Mouse (Mus musculus) small intestine, adult 2 months (tissue): Measurements from ENCODE around the gene Hdac9.

ENCODE experiments used
- CTCF ChIP-seq: fragments of 200-500 bp; IDR thresholded peaks from 2 replicates; pipeline ENCODE4 v1.5.1; 2012; ENCODE audit warnings: low read depth, mild to moderate bottlenecking, control low read depth, inconsistent platforms, low read length, moderate library complexity, mixed read lengths; ENCODE audit not compliant: insufficient replicate concordance, insufficient read length; ENCODE audit errors: extremely low read depth
- POLR2A ChIP-seq: fragments of 200-500 bp; IDR thresholded peaks from 2 replicates; pipeline ENCODE4 v1.6.1; 2012; ENCODE audit warnings: low read depth, mild to moderate bottlenecking, control low read depth, inconsistent platforms, low read length, moderate library complexity

DNA sequence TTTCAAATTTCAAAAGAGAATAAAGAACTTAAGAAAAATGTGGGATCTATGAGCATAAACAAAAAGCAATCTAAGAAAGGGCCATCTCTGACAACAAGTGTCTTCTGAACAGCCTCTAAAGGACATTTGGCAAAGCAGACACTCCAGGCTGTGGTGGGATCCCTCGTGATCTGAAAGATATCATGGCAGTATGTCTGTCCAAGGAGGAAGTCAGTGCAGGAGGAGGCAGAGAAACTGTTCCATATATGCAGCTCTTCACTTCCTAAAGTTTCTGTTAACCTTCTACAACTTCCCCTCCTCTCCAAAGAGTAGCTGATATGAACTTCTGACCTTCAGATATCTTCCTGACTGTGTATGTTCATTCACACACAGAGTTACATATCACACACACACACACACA lies 220.2 kb downstream of the Hdac9 start:
- TF ChIP-seq POLR2A (no peak), CTCF (no peak)
